Mouse (Mus musculus): ENCODE measurements at regions not wholly inside any gene's neighbourhood (a gene's known extent, or its start where the extent isn't known, plus 50 kb on each side); places are given as distances from the start of the nearest gene placed in this dataset.

- peak; percentile 88 for TF ChIP-seq CTCF (IDR thresholded peaks at IDR 0.05)
- no peak for TF ChIP-seq EP300 (IDR thresholded peaks at IDR 0.05)
Observed at GRCm38 (mm10) chr10:99619421-99620151, 139.9 kb downstream of the Csl start.
